Mouse (Mus musculus): ENCODE data around the gene Myo5c.

- TF ChIP-seq CTCF (conservative IDR thresholded peaks at IDR 0.05; ENCODE audit: insufficient read depth, insufficient read length, low read depth, low read length) (no peak), POLR2A (IDR thresholded peaks at IDR 0.05; ENCODE audit: low read depth, low read length) (no peak)
Measured at GRCm38 (mm10) chr9:75219942-75220341, 11.9 kb upstream of the Myo5c start.

Measured in kidney, adult 2 months (tissue).